Mouse (Mus musculus) kidney, adult 2 months (tissue): ENCODE results near the gene B3glct.

ENCODE experiments used
- CTCF ChIP-seq: fragments of 200-500 bp; conservative IDR thresholded peaks from 2 replicates; pipeline ENCODE4 v1.5.1; 2011; ENCODE audit warnings: low read depth, mild to moderate bottlenecking, control low read depth, low read length, moderate library complexity, mixed read lengths; ENCODE audit not compliant: insufficient read depth, insufficient read length
- POLR2A ChIP-seq: fragments of 200-500 bp; IDR thresholded peaks from one replicate; pipeline ENCODE4 v1.6.1; 2011; ENCODE audit warnings: low read depth, low read length, control low read depth

DNA sequence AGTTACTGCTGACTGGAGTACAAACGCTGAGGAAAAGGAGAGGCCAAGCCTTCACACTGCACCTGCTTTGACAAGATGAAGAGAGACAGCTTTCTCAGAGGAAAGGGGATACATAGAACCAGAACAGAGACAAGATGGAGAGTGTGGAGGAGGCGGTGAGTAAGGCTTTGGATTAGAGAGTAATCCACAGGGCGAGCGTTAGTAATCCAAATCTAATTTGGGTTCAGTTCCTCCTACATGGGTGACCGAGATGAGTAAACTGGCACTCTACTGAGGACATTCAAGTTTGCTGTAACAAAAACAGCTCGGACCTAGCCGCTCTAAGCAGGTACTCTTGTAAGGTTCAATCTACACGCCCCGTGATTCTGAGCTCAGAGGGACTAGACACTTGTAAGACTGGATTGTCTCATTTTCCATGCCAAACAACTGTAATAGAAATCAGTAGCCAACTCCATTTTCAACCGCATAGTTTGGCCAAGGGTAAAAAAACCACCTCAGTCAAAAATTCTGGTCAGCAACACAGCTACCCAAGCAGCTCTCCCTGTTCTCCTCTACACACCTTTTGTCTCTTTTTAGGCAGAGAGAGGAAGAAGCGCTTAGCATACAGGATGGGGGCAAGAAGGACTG, 43.5 kb upstream of the B3glct start:
- TF ChIP-seq CTCF: no peak
- no peak for TF ChIP-seq POLR2A
